Mouse (Mus musculus): Measurements from ENCODE around the gene Cfap157. TPM values are rescaled to one million over a fixed set of nuclear protein-coding genes. Genes with fewer than 3 reads are reported as not detected.

Cfap157 gene
- polyA plus RNA-seq (2012; rRNA removed) (not detected in 2 replicates), polyA plus RNA-seq (2014; fragmentation: Nextera tagmentation; extraction: Ambion mirVana) (not detected in 2 replicates)

DNA sequence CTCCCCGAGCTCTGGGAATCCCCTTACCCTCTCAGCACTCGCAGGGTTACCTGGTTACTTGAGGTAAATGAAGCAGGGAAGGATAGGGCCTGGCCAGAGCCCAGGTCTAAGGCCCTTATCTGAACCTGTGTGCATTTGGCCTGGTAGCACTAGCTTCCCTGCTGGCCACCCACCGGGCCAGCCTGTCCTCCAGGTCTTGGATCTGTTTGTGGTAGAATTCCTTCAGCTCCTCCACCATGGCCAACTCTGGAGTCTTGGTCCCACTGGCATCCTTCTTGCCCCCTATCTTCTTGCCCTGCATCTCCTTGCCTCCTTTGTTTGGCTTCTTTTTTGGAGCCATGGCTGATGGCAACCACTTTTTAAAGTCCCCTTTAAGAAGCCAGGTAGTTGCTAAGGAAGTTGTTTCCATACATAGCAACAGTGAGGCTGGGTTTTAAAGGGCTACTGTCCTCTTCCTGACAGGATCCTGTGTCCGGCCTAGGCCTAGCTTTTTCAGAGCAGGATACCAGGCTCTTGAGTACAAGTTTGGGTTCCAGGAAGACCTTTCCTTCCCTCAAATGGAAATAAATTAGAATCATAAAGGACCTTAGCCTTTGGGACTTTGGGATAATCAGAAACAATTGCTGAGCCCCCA is at the start of gene Cfap157:
TSS of gene Cfap157 (minus strand) at position 381 of the 634 bp plus-strand sequence.
- H3K4me1 ChIP-seq (replicated peaks; ENCODE audit: control insufficient read depth in 2 of 2, insufficient read depth in 2 of 2, low read length in 1 of 2), result no peaks in the 10 kb centered on the region
- DNase-seq (ENCODE audit: low read depth in 3 of 3, low spot score in 3 of 3) (no peak), ATAC-seq (ENCODE audit: insufficient read depth) (no peak)
- no peak within 1 kb of the TSS for H3K4me3 ChIP-seq (ENCODE audit: insufficient read depth in 1 of 2, low read depth in 2 of 2, low read length in 2 of 2)
- H3K9ac ChIP-seq (replicated peaks), result no peak within 1 kb of the TSS
- no peaks in the 10 kb centered on the region for H3K9me3 ChIP-seq (ENCODE audit: control insufficient read depth, low read length)
- H3K27ac ChIP-seq, result no peak within 1 kb of the TSS
- H3K36me3 ChIP-seq (replicated peaks; ENCODE audit: control insufficient read depth, insufficient read depth, low read depth), result no peaks in the 10 kb centered on the region
- H3K4me2 ChIP-seq (ENCODE audit: low read depth), result no peak within 1 kb of the TSS
- no peak for TF ChIP-seq EP300 (IDR thresholded peaks at IDR 0.05; ENCODE audit: low read depth)
- TF ChIP-seq CTCF (IDR thresholded peaks at IDR 0.05; ENCODE audit: low read depth), result no peak
- 48% methylated on average over 4 of the region's 4 CpGs for WGBS (ENCODE audit: insufficient replicate concordance)
- no peaks in the 10 kb centered on the region for H3K27me3 ChIP-seq (ENCODE audit: control insufficient read depth, insufficient read depth, low read length)

GRCm38 (mm10) chr2:32828979-32829676 is 44.9 kb upstream of the Cfap157 start:
- Histone ChIP-seq H3K4me1 (replicated peaks; ENCODE audit: control insufficient read depth in 2 of 2, insufficient read depth in 2 of 2, low read length in 1 of 2) (no peaks in the 10 kb centered on the region), H3K27me3 (ENCODE audit: control insufficient read depth, insufficient read depth, low read length) (no peaks in the 10 kb centered on the region), H3K36me3 (replicated peaks; ENCODE audit: control insufficient read depth, insufficient read depth, low read depth) (no peaks in the 10 kb centered on the region), H3K9me3 (ENCODE audit: control insufficient read depth, low read length) (no peaks in the 10 kb centered on the region), H3K4me3 (ENCODE audit: insufficient read depth in 1 of 2, low read depth in 2 of 2, low read length in 2 of 2) (no peak overlapping the region), H3K27ac (no peak overlapping the region), H3K9ac (replicated peaks) (no peak overlapping the region), H3K4me2 (ENCODE audit: low read depth) (no peak overlapping the region)
- WGBS (ENCODE audit: insufficient replicate concordance), result 35% methylated on average over 11 of the region's 11 CpGs
- DNase-seq (ENCODE audit: low read depth in 3 of 3, low spot score in 3 of 3), result no peak
- no peak for TF ChIP-seq CTCF (IDR thresholded peaks at IDR 0.05; ENCODE audit: low read depth)
- no peak for TF ChIP-seq EP300 (IDR thresholded peaks at IDR 0.05; ENCODE audit: low read depth)
- no peak for ATAC-seq (ENCODE audit: insufficient read depth)

GRCm38 (mm10) chr2:32825796-32826195 is 41.6 kb upstream of the Cfap157 start:
- no peak for ATAC-seq (ENCODE audit: insufficient read depth)
- no peaks in the 10 kb centered on the region for H3K36me3 ChIP-seq (replicated peaks; ENCODE audit: control insufficient read depth, insufficient read depth, low read depth)
- 70% methylated on average over 6 of the region's 6 CpGs for WGBS (ENCODE audit: insufficient replicate concordance)
- DNase-seq (ENCODE audit: low read depth in 3 of 3, low spot score in 3 of 3), result no peak
- H3K9ac ChIP-seq (replicated peaks), result no peak overlapping the region
- no peaks in the 10 kb centered on the region for H3K4me1 ChIP-seq (replicated peaks; ENCODE audit: control insufficient read depth in 2 of 2, insufficient read depth in 2 of 2, low read length in 1 of 2)
- H3K4me3 ChIP-seq (ENCODE audit: insufficient read depth in 1 of 2, low read depth in 2 of 2, low read length in 2 of 2), result no peak overlapping the region
- no peak overlapping the region for H3K27ac ChIP-seq
- TF ChIP-seq EP300 (IDR thresholded peaks at IDR 0.05; ENCODE audit: low read depth), result no peak
- TF ChIP-seq CTCF (IDR thresholded peaks at IDR 0.05; ENCODE audit: low read depth), result no peak
- H3K4me2 ChIP-seq (ENCODE audit: low read depth), result no peak overlapping the region
- H3K27me3 ChIP-seq (ENCODE audit: control insufficient read depth, insufficient read depth, low read length), result no peaks in the 10 kb centered on the region
- no peaks in the 10 kb centered on the region for H3K9me3 ChIP-seq (ENCODE audit: control insufficient read depth, low read length)

DNA sequence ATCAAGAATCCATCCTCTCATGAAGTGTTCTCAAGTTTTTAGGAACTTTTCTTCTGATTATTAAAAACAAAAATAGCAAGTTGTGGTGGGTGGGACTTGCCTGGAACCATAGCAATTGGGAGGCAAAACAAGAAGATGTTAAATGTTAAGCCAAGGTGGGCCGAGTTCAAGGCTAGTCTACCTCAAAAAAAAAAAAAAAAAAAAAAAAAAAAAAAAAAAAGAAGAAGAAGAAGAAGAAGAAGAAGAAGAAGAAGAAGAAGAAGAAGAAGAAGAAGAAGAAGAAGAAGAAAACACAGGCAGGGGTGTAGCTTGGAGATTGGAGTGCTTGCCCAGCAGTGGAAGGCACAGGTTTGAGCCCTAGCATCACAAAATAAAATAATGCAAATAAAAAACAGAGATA is 40.5 kb upstream of the Cfap157 start:
- Histone ChIP-seq H3K9ac (replicated peaks) (no peak overlapping the region), H3K27me3 (ENCODE audit: control insufficient read depth, insufficient read depth, low read length) (no peaks in the 10 kb centered on the region), H3K4me1 (replicated peaks; ENCODE audit: control insufficient read depth in 2 of 2, insufficient read depth in 2 of 2, low read length in 1 of 2) (no peaks in the 10 kb centered on the region), H3K36me3 (replicated peaks; ENCODE audit: control insufficient read depth, insufficient read depth, low read depth) (no peaks in the 10 kb centered on the region), H3K4me3 (ENCODE audit: insufficient read depth in 1 of 2, low read depth in 2 of 2, low read length in 2 of 2) (no peak overlapping the region), H3K4me2 (ENCODE audit: low read depth) (no peak overlapping the region), H3K9me3 (ENCODE audit: control insufficient read depth, low read length) (no peaks in the 10 kb centered on the region), H3K27ac (no peak overlapping the region)
- no peak for ATAC-seq (ENCODE audit: insufficient read depth)
- TF ChIP-seq EP300 (IDR thresholded peaks at IDR 0.05; ENCODE audit: low read depth), result no peak
- TF ChIP-seq CTCF (IDR thresholded peaks at IDR 0.05; ENCODE audit: low read depth), result no peak
- no peak for DNase-seq (ENCODE audit: low read depth in 3 of 3, low spot score in 3 of 3)
- WGBS (ENCODE audit: insufficient replicate concordance), result 59% methylated on average over 1 of the region's 1 CpGs

DNA sequence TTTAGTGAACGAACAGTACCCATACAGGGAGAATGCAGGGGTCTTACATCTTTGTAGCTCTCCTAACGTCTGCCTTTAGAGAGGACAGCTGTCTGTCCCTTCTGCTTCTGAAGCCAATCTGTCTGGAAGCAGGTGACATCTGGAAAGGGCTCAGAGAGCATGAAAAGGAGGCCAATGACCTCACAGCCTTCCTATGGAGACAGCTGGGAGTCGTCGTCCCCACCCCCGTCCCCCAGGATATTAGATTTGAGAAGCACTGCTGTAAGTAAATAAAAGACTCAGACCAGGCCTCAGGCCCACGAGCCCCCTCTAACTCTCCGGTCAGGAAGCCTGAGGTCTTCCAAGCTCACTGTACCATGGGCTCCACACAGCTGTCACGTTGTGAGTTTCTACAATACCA is 40.0 kb upstream of the Cfap157 start:
- H3K4me3 ChIP-seq (ENCODE audit: insufficient read depth in 1 of 2, low read depth in 2 of 2, low read length in 2 of 2), result no peak overlapping the region
- no peak for ATAC-seq (ENCODE audit: insufficient read depth)
- H3K27me3 ChIP-seq (ENCODE audit: control insufficient read depth, insufficient read depth, low read length), result no peaks in the 10 kb centered on the region
- H3K4me2 ChIP-seq (ENCODE audit: low read depth), result no peak overlapping the region
- H3K9me3 ChIP-seq (ENCODE audit: control insufficient read depth, low read length), result no peaks in the 10 kb centered on the region
- no peak for DNase-seq (ENCODE audit: low read depth in 3 of 3, low spot score in 3 of 3)
- H3K27ac ChIP-seq, result no peak overlapping the region
- no peaks in the 10 kb centered on the region for H3K4me1 ChIP-seq (replicated peaks; ENCODE audit: control insufficient read depth in 2 of 2, insufficient read depth in 2 of 2, low read length in 1 of 2)
- no peak overlapping the region for H3K9ac ChIP-seq (replicated peaks)
- WGBS (ENCODE audit: insufficient replicate concordance), result 69% methylated on average over 8 of the region's 8 CpGs
- TF ChIP-seq CTCF (IDR thresholded peaks at IDR 0.05; ENCODE audit: low read depth) (no peak), EP300 (IDR thresholded peaks at IDR 0.05; ENCODE audit: low read depth) (no peak)
- H3K36me3 ChIP-seq (replicated peaks; ENCODE audit: control insufficient read depth, insufficient read depth, low read depth), result no peaks in the 10 kb centered on the region
